Mouse (Mus musculus) retina, embryonic 14.5 days (tissue): Measurements from ENCODE around the gene Oxld1.
"Not testable (repeated sequence)": the region's sequence is repeated elsewhere in the genome, so short reads cannot be mapped to it uniquely, and the experiment has no call there.

Source experiments
- DNase-seq: peaks from one replicate; pipeline ENCODE4 v3.0.0-alpha.2; 2015; ENCODE audit warnings: low spot score

Gene Oxld1

GRCm38 (mm10) chr11:120423569-120424295 lies 34.1 kb downstream of the Oxld1 start:
- DNase-seq = peak; percentile 83

DNA sequence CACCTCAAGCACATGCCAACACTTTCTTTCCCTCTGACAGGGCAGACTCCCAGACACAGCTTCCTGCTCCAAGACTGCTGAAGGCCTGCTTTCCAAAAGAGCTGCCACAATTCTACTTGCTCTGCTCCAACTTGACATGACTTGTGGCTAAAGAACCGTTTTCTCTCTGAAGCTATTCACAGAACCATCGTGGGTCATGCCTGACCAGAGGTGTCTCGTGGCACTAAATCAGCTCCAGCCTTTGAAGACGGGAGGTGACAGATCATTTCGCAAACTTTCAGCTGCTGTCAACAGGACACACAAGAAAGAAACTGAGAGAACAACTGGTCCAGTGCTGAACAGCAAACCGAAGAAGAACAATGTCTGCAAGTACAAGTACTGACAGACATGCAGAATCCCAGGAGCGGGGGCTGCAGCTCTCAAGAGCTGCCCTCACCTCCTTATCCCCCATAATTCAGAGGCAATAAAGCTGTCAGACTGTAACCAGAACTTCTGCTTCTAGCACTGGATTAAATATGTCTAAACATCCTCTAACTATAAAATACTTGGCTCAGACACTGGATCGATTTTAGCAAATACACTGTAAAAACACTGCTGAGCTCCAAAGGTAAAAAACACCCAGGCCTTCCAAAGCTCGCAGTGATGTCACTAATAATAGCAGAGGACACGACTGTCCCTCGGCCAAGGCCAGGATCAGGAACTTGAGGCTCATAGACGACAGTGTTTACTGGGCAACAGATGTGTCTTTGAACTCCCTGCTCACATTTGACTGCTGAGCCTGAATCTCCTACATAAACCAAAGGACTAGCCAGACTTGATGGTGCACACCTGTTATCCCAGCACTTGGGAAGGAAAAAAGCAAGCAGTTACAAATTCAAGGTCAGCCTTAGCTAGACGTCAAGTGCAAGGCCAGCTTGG lies 35.0 kb downstream of the Oxld1 start:
- no peak for DNase-seq

GRCm38 (mm10) chr11:120418592-120418991 lies 39.3 kb downstream of the Oxld1 start:
- no peak for DNase-seq

DNA sequence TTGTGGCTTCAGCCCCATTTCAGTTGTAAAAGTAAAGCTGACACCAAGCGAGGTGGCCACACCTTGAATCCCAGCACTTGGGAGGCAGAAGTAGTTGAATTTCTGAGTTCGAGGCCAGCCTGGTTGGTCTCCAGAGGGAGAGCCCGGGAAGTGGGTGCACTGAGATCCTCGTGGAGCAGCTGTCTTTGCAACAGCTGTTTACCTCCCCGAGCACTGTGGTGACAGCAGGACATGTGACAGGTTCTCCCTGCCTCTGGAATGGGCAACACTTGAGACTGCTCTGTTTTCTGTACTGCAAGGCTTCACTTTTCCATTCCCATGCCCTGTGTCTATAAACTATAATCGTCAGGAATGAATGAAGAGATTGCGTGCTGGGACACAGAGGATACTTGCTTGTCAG lies 40.0 kb downstream of the Oxld1 start:
- no peak for DNase-seq

DNA sequence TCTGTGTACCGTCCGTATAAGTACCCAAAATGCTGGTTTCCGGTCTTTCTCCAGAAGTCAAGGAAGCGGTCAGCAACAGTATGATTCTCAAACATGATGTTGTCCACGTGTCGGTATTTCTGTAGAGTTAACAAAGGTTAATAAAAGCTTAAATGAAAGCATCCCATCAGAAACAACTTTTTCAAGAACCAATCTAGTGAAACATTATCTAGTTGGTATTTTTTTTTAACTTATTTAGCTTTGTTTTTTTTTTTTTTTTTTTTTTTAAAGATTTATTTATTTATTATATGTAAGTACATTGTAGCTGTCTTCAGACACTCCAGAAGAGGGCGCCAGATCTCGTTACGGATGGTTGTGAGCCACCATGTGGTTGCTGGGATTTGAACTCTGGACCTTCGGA lies 44.2 kb downstream of the Oxld1 start:
- DNase-seq = not testable (repeated sequence)
